Mouse (Mus musculus) inflammation-experienced regulatory T-cells, adult 6 months (primary cell): Measurements from ENCODE around the gene Celf2. TPM values are rescaled to one million over a fixed set of nuclear protein-coding genes. Genes with fewer than 3 reads are reported as not detected.

ENCODE experiments used
- ATAC-seq: one replicate; pipeline ENCODE4 v1.8.0; 2017
- polyA plus RNA-seq, 3 experiments: library from polyadenylated mRNA; unstranded; fragments of 100-300 nt; shearing (Covaris generic); gene quantifications; one replicate each; pipeline ENCODE4 v1.2.1; 2017

Celf2 gene
- polyA plus RNA-seq, 3 experiments from 2014 or later: 179 to 241 (median 217) TPM

- ATAC-seq: no peak
Measured at GRCm38 (mm10) chr2:6537326-6537725, 972.0 kb downstream of the Celf2 start.

- ATAC-seq: no peak
Measured at GRCm38 (mm10) chr2:6536372-6536771, 973.0 kb downstream of the Celf2 start.

GRCm38 (mm10) chr2:6532341-6532740 is 977.0 kb downstream of the Celf2 start:
- ATAC-seq: no peak

GRCm38 (mm10) chr2:6528076-6528475 is 981.3 kb downstream of the Celf2 start:
- no peak for ATAC-seq

GRCm38 (mm10) chr2:6526825-6527224 is 982.5 kb downstream of the Celf2 start:
- no peak for ATAC-seq

DNA sequence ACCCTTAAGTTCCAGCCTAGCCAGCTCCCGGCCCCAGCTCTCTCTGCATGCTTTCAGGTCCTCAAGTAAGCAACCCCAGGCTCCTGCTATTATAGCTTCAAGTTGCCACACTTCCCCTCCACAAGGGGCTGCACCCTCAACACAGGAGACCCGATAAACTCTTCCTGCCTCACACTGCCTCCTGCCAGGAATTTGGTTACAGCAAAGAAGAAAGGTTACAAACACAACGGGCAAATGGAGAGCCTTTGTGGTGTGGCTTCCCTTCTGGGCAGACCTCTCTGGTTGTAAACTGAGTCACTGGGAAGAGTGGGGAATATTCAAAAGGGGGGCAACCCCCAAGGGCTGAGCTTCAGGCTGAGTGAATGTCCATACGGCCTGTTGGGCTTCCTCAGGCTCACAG is 983.1 kb downstream of the Celf2 start:
- no peak for ATAC-seq

GRCm38 (mm10) chr2:6523924-6524300 is 985.5 kb downstream of the Celf2 start:
- no peak for ATAC-seq

GRCm38 (mm10) chr2:6523261-6523923 is 986.0 kb downstream of the Celf2 start:
- no peak for ATAC-seq

GRCm38 (mm10) chr2:6522411-6522810 is 987.0 kb downstream of the Celf2 start:
- no peak for ATAC-seq

GRCm38 (mm10) chr2:6513176-6513575 is 996.2 kb downstream of the Celf2 start:
- no peak for ATAC-seq

DNA sequence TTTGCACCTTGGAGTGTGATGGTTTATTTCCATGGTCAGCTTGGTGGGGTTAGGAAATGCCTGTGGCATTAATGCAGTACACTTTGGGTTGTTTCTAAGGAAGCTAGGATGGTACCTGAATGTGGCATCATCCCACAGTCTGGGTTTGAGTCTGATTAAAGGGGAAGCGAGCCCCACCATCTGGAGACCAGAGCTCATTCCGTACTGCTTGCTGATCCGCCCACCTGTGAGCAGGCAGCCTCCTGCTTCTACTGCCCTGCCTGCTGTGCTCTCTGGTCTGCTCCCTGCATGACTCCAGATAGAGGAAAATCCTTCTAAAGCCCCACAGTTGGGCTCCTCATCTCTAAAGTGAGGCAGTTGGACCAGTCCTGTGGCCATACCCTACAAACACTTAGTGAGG is 1002.3 kb downstream of the Celf2 start:
- ATAC-seq: no peak

GRCm38 (mm10) chr2:6505979-6506811 is 1003.2 kb downstream of the Celf2 start:
- ATAC-seq: no peak

DNA sequence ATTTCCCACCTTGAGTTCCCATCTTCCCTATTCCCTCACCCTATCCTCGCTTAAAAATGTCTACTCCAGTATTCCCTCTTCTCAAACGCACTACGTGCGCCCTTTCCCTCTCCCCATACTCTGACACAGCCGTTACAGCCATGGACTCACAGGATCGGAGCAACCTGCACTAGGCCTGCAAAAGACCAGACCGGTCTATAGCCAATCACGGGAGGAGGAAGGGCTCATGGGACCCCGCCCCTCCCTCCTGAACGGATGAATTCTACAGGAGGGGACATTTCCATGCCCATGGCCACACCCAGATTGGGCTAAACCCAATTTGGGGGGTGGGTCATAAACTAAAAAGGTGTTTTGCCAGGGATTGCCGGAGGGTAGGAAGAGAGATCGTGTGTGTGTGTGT is 1003.8 kb downstream of the Celf2 start:
- no peak for ATAC-seq

GRCm38 (mm10) chr2:6498101-6498500 is 1011.3 kb downstream of the Celf2 start:
- ATAC-seq: no peak

- ATAC-seq: no peak
Measured at GRCm38 (mm10) chr2:6497636-6498035, 1011.7 kb downstream of the Celf2 start.

GRCm38 (mm10) chr2:6493886-6494285 is 1015.5 kb downstream of the Celf2 start:
- no peak for ATAC-seq

GRCm38 (mm10) chr2:6490870-6491269 is 1018.5 kb downstream of the Celf2 start:
- no peak for ATAC-seq

- ATAC-seq: no peak
Measured at GRCm38 (mm10) chr2:6490076-6490475, 1019.3 kb downstream of the Celf2 start.
